ENCODE assay signal across 18 mouse cellular contexts in the genomic region with DNA sequence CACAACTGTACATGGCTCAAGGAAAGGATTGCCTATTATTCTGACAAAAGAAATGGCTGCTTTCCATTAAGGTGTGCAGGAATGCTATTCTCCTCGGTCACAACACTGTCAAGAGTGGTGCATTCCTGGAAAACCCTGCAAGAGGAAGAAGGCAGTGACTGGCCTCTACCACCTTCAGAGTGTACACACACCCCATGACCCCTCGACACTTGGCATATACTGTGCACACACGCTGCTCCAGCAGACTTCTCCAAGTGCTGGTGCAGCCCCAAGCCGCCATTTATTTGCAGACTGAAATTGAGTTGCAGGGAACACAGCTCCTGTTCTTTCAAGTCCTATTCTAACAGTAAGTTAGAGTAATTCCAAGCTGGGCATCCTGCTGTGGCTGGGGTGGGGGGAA.
"Had no signal": no experiment of that assay in that cellular context is flagged by ENCODE, and none has a peak within 500 bp of the region (broad histone marks: within the 10 kb centered on the region; RNA-seq: fewer than 3 reads in every experiment).

No protein-coding gene starts in this region.

- H3K27me3 ChIP-seq: liver, embryonic 13.5 days; lung, embryonic 15.5 days; megakaryocyte, embryonic 14.5 days; midbrain, embryonic 13.5 days; neural tube, embryonic 13.5 days had no signal

- DNase-seq: kidney, adult 2 months; kidney, postnatal 25 days; layer of hippocampus, adult 9-11 months; liver; liver, embryonic 13.5 days; thymus, adult 2 months; thymus, postnatal 14 days; thymus, postnatal 4 days had no signal

- ATAC-seq: intestine, postnatal 0 days; midbrain, embryonic 13.5 days; midbrain, embryonic 16.5 days had no signal

- H3K4me2 ChIP-seq: liver, embryonic 13.5 days; lung, embryonic 15.5 days; midbrain, embryonic 13.5 days; neural tube, embryonic 13.5 days had no signal

- H3K9me3 ChIP-seq: liver, embryonic 13.5 days; lung, embryonic 15.5 days; midbrain, embryonic 10.5 days; midbrain, embryonic 13.5 days; neural tube, embryonic 13.5 days had no signal

- H3K4me3 ChIP-seq: layer of hippocampus, adult 2 months; liver, embryonic 13.5 days; lung, embryonic 15.5 days; megakaryocyte, embryonic 14.5 days; midbrain, embryonic 10.5 days; midbrain, embryonic 13.5 days; myocyte; neural tube, embryonic 13.5 days had no signal

- H3K36me3 ChIP-seq: liver, embryonic 13.5 days; lung, embryonic 15.5 days; midbrain, embryonic 10.5 days; midbrain, embryonic 13.5 days; neural tube, embryonic 13.5 days had no signal

- H3K9ac ChIP-seq: liver, embryonic 13.5 days; lung, embryonic 15.5 days; midbrain, embryonic 13.5 days; neural tube, embryonic 13.5 days had no signal

- H3K27ac ChIP-seq: kidney, postnatal 0 days; layer of hippocampus, adult 2 months; liver, embryonic 13.5 days; lung, embryonic 15.5 days; midbrain, embryonic 10.5 days; midbrain, embryonic 13.5 days; neural tube, embryonic 13.5 days had no signal

- H3K4me1 ChIP-seq: megakaryocyte, embryonic 14.5 days had no signal
